Mouse (Mus musculus) lung, postnatal 4 days (tissue): ENCODE results near the gene Cc2d2b.
A peak's percentile ranks its signal among the peaks of the same experiment; 100 is the strongest.

Experiments
- DNase-seq, 2 experiments: peaks; one replicate each; pipeline ENCODE4 v3.0.0; 2021

Gene Cc2d2b

DNA sequence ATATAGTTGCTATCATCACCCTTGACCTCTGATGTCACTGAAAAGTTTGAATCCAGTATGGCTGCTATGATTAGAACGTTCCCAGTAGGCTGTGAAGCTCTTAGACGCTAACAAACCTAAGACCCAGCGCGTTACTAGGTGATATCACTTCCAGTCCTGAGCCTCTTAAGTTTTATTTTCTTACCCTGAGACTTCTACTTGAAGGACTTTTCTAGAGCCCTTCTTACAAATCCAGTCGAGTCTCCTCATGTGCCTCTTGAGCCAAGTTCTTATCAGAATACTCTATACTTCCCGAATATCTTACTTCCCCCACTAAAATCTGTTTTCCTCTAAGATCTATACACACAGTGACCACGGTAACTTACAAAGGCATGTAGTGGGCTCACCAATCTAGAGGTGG lies 89.7 kb downstream of the Cc2d2b start:
- DNase-seq = no peak

DNA sequence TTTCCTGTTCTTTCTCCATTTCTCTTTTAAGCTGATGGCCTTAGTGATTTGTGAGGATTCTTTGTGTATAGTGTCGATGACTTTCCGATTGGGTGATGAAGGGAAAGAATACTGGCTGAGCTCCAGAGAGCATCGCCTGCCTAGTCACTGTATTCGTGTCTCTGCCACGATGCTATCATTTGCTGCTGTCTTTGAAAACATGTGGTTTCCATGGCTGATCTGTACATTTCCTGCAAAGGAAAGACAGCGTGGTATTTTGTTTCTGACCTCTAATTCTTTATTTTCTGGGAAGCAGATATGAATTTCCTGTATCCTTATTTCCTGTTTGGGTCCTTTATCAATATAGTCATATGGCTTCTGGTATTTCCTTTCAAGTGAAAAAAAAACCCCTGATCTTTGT lies 91.8 kb downstream of the Cc2d2b start:
- no peak for DNase-seq

GRCm38 (mm10) chr19:40841083-40841482 lies 92.5 kb downstream of the Cc2d2b start:
- DNase-seq = no peak

- no peak for DNase-seq
Observed at GRCm38 (mm10) chr19:40841593-40841992, 93.0 kb downstream of the Cc2d2b start.

GRCm38 (mm10) chr19:40844731-40845130 lies 96.2 kb downstream of the Cc2d2b start:
- DNase-seq = peak in 1 of 2 experiments; percentile 33

DNA sequence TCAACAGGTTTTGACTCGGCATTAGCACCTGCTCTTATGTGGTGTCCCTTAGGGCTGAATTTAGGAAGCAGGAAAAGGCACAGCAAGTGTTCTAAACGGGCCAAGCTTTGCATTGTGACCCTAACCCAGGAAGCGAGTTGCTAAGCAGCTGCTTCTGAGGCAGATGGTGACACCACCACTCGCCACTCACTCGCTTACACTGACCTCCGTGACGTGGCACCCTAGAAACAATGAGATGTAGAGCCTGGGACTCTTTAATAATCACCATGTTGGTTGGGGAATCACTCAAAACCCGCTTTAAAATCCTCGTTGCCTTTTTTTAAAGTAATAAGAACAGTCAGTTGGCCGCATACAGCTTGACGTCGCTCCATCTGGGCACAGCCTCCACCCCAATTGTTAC lies 100.8 kb downstream of the Cc2d2b start:
- no peak for DNase-seq

- DNase-seq = peak; percentile 36 to 57
Observed at GRCm38 (mm10) chr19:40859555-40859954, 111.0 kb downstream of the Cc2d2b start.

DNA sequence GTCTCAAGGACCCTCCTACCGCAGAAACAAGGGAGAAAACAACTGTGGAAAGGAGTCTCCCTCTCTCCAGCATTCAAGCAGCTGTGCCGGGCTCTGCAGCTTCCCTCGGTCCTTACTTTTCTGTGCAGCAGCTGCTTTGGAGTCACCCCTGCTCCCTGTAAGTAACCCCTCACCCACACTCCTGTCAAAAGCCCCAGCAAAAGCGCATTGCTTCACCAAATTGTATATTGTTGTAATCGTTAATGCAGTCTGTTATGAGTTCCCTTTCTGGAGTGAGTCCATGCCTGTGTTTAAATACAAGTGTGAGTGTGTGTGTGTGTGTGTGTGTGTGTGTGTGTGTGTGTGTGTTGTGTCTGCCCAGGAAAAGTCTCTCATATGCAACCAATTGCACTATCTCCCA lies 119.7 kb downstream of the Cc2d2b start:
- DNase-seq = peak; percentile 26 to 60

- no peak for DNase-seq
Observed at GRCm38 (mm10) chr19:40869425-40870105, 121.0 kb downstream of the Cc2d2b start.

- peak; percentile 94 to 96 for DNase-seq
Observed at GRCm38 (mm10) chr19:40872955-40873665, 124.6 kb downstream of the Cc2d2b start.
